Mouse (Mus musculus) bone marrow macrophage, adult 2 months (primary cell): ENCODE data around the gene Crocc.

ENCODE experiments used
- CTCF ChIP-seq: IDR thresholded peaks from 2 replicates; pipeline ENCODE4 v1.5.1; 2012; ENCODE audit warnings: low read depth, mild to moderate bottlenecking, low read length, moderate library complexity
- POLR2A ChIP-seq: IDR thresholded peaks from 2 replicates; pipeline ENCODE4 v1.6.1; 2012; ENCODE audit warnings: mild to moderate bottlenecking, low read depth, low read length, borderline replicate concordance

DNA sequence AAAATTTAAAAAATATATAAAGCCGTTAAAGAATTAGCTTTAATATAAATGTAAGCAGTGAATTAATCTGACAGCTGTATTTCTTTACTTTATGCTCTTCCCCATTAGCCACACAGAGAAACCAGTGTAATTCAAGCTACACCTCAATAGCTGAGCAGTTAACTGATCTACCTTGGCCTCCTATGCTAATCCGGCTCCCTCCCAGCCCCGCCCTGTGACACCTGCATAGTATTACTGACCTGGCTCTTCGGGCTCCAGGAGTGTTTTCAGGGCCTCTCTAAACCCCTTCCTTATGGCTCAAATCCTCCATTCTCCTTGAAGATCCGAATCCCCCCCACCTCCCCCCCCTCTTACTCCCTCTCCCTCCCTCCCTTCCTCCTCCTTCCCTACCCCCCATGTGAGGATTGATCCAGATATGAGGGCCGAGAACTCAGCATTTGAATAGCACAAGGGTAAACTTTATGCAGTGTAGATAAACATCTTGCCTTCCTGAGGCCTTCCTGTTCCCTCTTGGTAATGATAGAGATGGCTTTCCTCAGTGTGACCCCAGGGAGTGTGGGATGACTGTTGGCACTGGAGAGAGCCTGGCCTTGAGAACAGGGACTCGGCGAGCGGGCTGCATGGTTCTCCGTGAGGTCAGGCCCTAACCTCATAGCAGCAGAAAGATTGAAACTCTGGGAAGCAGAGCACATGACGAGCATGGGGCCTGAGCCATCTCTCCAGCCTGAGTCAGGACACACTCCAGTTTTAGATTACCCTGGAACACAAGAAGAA lies 92.8 kb downstream of the Crocc start:
- TF ChIP-seq POLR2A (no peak), CTCF (no peak)
